Mouse (Mus musculus) ES-CJ7 (cell line): ENCODE measurements around the gene Lpcat4.

Experiments
- DNase-seq: peaks from one replicate; pipeline ENCODE4 v3.0.0; 2011; ENCODE audit warnings: low read depth, low spot score

Gene Lpcat4

GRCm38 (mm10) chr2:112239212-112239934, at the start of gene Lpcat4:
Gene Lpcat4 (plus strand): TSS chr2:112239468.
- DNase-seq = peak; percentile 80

GRCm38 (mm10) chr2:112196859-112197258, 42.4 kb upstream of the Lpcat4 start:
- DNase-seq = peak; percentile 63

- DNase-seq = no peak
Observed at GRCm38 (mm10) chr2:112203056-112203455, 36.2 kb upstream of the Lpcat4 start.

GRCm38 (mm10) chr2:112210142-112210541, 29.1 kb upstream of the Lpcat4 start:
- no peak for DNase-seq

- no peak for DNase-seq
Observed at GRCm38 (mm10) chr2:112210699-112211098, 28.6 kb upstream of the Lpcat4 start.

- DNase-seq = peak; percentile 57
Observed at GRCm38 (mm10) chr2:112215977-112216376, 23.3 kb upstream of the Lpcat4 start.

GRCm38 (mm10) chr2:112217614-112218013, 21.7 kb upstream of the Lpcat4 start:
- DNase-seq = no peak

- DNase-seq = no peak
Observed at GRCm38 (mm10) chr2:112220880-112221279, 18.4 kb upstream of the Lpcat4 start.

- no peak for DNase-seq
Observed at GRCm38 (mm10) chr2:112222607-112223006, 16.7 kb upstream of the Lpcat4 start.

GRCm38 (mm10) chr2:112224356-112224755, 14.9 kb upstream of the Lpcat4 start:
- no peak for DNase-seq

GRCm38 (mm10) chr2:112232623-112233022, 6.6 kb upstream of the Lpcat4 start:
- no peak for DNase-seq

GRCm38 (mm10) chr2:112236620-112237019, 2.6 kb upstream of the Lpcat4 start:
- no peak for DNase-seq

GRCm38 (mm10) chr2:112238006-112238405, 1.3 kb upstream of the Lpcat4 start:
- DNase-seq = no peak

GRCm38 (mm10) chr2:112239935-112240721, 860 bp downstream of the Lpcat4 start:
- peak; percentile 38 for DNase-seq

GRCm38 (mm10) chr2:112241787-112242186, 2.5 kb downstream of the Lpcat4 start:
- DNase-seq = no peak

GRCm38 (mm10) chr2:112245307-112245706, 6.0 kb downstream of the Lpcat4 start:
- no peak for DNase-seq

- DNase-seq = no peak
Observed at GRCm38 (mm10) chr2:112246193-112246592, 6.9 kb downstream of the Lpcat4 start.

GRCm38 (mm10) chr2:112247323-112247722, 8.1 kb downstream of the Lpcat4 start:
- no peak for DNase-seq

- no peak for DNase-seq
Observed at GRCm38 (mm10) chr2:112249780-112250453, 10.6 kb downstream of the Lpcat4 start.

GRCm38 (mm10) chr2:112254675-112255515, 15.6 kb downstream of the Lpcat4 start:
- DNase-seq = no peak

- DNase-seq = no peak
Observed at GRCm38 (mm10) chr2:112259241-112259962, 20.1 kb downstream of the Lpcat4 start, which contains the start of gene Nutm1. Gene Nutm1 (minus strand): TSS chr2:112259291.
